Mouse (Mus musculus) T-helper 2 cell (primary cell): ENCODE data around the gene Agpat3.
"Not testable (repeated sequence)": the region's sequence is repeated elsewhere in the genome, so short reads cannot be mapped to it uniquely, and the experiment has no call there.

Experiments
- in situ Hi-C: fragments of 300-600 bp; cut with MboI, MseI; formaldehyde crosslinking; loops from one replicate; pipeline ENCODE4 v1.15.1; 2025; ENCODE audit warnings: high pct_unique_total_duplicates

Agpat3 gene

DNA sequence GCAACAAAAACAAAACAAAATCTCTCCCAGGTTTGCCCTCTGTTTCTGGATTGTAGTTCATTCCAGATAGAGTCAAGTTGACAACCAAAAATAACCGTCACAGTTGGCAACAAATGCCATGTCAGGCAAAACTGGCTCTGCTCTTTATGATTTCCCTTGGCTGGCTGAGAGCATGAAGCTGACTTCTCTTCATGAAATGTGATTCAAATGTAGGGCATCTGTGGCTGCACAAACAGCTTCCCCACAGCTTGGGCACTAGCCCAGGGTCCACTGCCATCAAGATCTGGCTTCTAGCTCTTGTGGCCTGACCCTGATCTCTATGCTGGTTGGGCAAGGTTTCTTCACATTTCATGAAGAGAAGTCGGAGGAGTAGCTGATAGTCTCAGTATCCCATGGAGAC, 9.7 kb upstream of the Agpat3 start:
- in situ Hi-C loops, result no loop called here

DNA sequence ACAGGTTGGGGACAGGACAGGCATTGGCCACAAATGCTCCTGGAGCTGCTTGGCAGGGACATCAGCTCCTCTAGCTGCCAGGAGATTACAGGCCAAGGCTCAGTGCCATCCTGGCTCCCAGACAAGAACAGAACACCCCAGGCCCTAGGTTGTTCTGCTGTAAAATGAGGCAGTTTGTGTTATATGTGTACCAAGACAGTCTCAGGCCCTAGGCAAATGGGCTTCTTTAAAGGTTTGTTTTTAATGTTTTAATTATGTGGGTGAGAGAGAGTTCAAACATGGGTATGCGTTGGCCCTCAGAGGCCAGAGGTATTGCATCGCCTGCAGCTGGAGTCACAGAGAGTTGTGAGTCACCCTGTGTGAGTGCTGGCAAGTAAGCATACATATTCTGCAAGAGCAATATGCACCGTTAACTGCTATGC, 8.0 kb upstream of the Agpat3 start:
- in situ Hi-C loops, result no loop called here

DNA sequence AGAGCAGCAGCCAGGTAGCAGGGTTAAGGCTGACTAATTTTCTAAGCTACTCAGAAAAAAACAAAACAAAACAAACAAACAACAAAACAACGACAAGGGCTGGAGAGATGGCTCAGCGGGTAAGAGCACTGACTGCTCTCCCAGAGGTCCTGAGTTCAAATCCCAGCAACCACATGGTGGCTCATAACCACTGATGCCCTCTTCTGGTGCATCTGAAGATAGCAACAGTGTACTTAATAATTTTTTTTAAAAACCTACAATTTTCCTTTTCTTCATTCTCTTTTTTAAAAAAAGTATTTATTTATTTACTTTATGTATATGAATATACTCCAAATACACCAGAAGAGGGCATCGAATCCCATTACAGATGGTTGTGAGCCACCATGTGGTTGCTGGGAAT, 6.7 kb upstream of the Agpat3 start:
- in situ Hi-C loops, result not testable (repeated sequence)

DNA sequence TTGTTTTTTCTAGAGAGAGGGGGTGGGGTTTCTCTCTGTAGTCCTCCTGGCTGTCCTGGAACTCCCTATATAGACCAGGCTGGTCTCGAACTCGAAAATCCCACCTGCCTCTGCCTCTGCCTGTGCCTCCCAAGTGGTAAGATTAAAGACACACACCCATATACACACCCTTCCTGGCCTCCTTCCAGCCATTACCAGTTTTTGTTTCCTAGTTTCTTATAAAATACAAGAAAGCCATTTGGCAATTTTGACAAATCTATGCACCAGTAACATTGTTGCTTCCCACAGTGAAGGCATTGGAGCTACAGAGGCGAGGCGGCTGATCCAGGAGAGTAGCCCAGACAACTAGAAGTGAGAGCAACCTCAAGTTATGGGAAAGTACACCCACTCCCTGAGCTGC, 6.0 kb upstream of the Agpat3 start:
- in situ Hi-C loops, result no loop called here

DNA sequence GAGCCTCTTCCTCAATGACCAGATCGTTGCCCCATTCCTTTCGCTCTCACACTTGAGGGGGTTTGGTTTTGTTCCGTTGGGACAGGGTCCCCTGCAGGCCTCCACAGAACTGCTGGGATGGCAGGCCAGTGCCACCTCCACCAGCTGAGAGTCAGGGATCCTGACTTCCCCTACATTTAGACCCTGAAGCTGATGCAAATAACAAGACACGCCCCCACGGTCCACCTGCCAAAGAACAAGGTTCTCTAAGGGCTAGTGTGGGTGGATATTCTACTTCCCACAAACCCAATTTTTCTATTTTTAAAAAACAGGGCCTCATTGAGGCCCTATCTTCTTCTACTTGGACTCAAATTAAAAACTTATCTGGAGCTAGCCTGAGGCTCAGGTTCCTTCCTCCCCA, 5.5 kb upstream of the Agpat3 start:
- in situ Hi-C loops, result no loop called here

DNA sequence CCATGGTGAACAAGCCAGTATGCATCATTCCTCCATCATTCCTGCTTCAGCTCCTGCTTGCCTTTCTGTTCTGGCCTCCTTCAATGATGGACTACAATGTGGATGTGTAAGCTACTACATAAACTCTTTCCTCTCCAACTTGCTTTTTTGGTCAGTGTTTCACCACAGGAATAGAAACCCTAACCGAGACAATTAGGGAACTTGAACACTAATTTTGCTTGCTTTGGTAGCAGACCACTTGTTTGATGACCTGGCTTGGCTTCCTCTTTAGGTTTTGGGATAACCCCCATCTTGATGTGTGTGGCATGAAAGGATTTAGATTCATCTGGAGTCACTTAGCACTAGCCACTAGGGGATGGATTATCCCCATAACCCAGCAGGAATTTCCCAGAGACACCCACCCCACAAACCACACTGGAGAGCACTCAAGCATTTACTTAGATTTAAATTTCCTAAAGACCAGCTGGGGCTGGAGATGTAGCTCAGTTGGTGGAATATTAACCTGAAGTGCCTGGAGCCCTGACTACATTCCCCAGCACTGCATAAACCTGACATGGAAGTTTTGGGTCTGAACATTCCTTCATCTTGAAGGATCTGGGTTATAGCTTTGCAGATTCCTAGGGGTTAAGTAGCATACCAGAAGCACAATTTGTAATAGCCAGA, 3.8 kb upstream of the Agpat3 start:
- in situ Hi-C loops, result no loop called here

DNA sequence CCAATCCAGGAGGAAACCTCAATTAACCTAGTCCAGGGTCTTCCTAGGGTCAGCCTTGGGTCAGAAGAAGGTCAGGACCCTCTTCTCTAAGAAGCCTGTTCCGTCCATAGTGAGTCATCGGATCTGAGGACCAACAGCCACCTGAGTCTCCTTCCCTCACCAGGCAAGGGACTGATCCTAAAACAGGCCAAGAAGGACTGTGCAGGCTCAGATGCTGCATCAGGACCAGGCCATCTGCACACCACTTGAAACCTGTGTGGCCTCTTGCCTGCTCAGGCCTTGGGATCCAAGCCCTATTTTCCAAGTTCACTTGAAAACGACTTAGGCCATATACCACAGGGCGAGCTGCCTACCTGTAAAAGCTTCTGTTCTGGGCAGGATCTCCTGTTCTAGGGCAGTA, 907 bp upstream of the Agpat3 start:
- in situ Hi-C loops, result no loop called here

DNA sequence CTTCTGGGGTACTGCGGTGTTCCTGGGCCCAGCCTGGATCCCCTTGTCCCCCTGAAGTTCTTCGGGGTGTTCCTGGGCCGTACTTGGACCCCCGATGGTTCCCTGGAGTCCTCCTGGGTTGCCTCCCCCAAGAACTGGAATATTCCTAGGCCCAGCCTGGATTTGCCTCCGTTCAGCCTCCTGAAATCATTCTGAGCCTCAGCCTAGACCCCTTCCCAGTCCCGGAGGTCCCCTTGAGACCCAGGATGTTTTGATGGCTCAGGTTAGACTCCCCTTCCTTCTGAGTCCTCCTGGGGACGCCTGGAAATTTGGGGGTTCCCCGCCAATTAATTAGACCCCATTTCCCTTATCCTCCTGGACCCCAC, 359 bp upstream of the Agpat3 start:
- in situ Hi-C loops, result no loop called here

DNA sequence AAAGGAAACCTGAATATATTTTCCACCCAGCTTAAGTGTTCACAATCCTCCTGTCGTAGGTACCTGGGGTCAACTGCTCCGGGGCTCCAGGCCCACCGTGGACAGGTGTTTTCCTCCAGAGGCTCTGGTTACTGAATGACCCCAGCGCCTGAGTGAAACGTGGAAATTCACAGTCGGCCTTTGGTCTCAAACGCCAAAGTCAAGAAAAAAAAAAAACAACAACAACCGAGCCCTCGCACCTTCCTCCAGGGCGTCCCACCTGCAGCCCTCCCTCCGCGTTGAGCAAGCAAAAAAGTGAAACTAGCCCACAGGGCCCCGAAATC, 764 bp downstream of the Agpat3 start:
- in situ Hi-C loops, result no loop called here

DNA sequence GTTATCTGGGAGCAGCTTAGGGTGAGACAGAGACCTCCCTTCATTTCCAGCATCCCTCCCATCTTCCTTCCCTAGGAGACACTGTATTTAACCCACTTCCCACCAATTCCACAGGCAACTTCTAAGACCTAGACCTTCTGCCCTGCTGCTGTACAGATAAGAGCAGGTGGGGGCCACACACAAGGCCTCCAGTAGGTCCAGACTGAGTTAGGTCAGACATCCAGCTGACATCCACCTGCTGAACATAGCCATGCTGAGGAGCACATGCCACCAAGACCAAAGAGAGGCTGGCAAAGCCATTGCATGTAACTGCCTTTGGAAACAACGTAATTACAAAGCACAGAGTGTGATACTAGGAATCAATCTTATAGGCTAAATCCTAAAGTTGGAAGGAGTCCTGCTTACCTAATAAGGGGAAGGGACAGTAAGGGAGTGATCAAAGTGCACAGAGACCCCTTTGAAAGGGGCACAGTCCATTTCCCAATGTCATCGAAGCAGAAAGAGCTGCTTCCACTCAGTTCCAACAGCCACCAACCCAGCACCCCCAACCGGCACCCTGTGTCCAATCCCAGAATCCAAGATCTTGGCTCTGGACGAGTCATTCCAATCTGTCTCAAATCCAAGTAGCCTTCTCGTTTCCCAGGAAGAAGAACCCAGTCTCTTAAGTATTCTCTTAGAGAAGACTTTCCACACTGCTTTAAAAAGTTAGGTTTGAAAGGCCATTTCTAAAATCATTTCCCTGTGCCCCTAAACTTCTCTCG, 1.3 kb downstream of the Agpat3 start:
- in situ Hi-C loops, result no loop called here

DNA sequence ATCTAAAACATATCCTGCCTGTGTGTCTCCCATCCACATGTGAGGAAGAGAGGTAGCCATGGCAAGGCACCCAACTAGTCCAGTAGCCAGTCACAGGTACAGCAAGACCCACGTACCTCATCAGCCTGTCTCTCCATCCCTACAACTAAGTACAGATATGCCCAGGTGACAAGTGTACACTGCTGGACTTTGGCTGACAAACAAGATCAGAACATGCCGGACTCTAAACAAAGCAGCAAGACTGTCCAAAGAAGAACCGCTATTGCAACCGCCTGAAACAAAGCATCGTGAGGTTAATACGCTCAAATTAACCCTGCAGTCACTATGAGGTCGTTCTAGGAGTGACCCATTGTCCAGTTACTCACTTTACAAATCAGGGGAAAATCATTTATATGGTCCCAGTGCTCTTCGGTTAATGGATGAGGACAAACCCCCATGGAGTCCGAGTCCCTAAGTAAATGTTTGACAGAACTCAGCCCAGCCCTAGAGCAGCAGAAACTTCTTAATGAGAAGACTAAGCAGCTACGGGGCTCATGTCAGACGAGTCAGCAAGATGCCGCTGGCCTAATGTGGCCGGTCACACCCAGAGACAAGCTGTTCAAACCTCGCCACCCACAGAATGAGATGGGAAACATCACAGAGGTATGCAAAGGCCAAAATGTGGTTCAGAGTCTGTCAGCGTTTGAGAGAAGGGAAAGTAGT, 2.7 kb downstream of the Agpat3 start:
- in situ Hi-C loops, result no loop called here

DNA sequence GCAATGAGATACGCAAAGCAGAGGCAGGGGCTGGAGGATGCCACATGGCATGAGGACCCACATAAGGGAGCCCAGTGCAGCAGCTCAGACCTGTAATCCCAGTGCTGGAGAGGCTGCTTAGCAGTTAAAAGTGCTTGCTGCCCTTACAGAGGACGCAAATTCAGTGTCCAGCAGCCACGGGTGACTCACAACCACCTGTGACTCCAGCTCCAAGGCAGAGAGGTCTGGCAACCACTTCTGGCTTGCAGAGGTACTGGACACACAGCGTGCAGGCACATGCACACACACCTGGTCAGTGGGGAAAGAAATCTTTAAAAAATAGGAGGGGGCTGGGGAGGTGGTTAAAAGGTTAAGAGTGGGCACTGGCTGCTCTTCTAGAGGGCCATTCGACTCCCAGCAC, 4.1 kb downstream of the Agpat3 start:
- in situ Hi-C loops, result no loop called here

DNA sequence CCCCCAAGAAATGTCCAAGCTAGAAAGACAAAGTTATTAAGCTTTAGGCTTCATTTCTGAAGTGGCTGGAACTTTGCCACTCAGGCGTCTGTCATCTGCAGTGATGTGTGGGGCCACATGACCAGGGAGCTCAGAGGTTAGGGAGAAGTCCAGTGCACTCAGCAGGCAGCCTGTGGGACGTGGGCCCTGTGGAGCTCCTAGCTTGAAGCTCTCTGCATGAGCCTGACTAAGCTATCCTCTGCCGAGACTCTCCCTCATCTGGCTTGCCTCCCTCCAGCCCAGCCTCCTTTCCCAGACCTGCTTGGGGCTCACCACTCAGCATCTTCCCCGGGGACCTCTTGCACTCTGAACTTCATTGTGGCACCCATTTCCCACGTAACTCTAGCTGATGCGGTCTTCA, 4.8 kb downstream of the Agpat3 start:
- in situ Hi-C loops, result no loop called here

DNA sequence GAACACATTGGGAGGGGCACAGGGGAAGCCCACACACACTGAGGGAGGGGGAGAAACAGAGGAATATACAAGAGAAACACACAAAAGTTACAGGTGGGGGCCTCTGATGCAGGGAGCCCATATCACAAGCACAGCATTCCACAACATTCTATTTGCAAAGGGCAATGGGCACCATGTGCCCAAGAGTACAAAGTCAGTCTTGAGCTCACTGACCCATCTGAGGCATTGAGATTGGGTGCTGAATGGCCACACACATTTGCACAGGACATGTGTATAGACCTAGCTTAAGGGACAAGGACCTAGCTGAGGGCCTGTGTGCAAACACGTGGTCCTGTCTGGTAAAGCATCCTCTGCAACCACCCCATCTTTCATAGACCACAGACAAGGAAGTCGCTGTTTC, 6.8 kb downstream of the Agpat3 start:
- in situ Hi-C loops, result no loop called here

DNA sequence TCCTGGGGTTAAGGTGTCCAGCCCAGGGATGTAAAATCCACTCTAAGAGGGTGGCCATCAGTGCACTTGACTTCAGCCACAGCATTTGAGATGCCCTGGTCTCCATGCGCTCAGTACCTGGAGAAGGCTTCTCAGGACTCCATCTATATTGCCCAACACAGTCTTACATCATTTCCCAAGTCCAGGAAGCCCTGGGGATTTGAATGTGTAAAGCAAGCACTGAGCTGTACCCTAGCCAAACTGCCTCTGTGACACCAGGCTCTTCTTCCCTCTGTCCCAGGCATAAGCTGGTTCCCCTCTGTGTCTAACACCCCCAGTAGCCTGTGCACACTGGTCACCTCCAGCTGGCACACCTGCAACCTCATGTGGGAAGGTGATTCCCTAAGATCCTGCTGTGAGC, 10.2 kb downstream of the Agpat3 start:
- in situ Hi-C loops, result no loop called here

DNA sequence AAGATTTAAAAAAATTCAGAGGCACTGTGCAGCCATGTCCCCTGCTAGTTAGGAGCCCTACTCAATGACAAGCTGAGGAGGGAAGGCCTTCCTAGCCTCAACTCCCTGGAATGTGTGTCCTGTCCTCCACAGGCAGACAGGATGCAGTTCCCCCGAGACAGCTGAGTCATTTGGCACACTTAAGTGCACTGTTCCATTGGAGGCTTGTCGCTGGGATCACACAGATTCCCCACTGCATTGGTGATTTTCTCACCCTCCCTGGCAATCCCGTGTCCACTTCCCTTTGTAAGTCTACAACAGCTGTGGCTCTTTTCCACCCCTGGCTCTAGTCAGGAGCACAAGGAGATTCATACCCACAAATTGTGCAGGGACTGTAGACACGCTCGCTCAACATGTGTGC, 14.1 kb downstream of the Agpat3 start:
- in situ Hi-C loops, result no loop called here

DNA sequence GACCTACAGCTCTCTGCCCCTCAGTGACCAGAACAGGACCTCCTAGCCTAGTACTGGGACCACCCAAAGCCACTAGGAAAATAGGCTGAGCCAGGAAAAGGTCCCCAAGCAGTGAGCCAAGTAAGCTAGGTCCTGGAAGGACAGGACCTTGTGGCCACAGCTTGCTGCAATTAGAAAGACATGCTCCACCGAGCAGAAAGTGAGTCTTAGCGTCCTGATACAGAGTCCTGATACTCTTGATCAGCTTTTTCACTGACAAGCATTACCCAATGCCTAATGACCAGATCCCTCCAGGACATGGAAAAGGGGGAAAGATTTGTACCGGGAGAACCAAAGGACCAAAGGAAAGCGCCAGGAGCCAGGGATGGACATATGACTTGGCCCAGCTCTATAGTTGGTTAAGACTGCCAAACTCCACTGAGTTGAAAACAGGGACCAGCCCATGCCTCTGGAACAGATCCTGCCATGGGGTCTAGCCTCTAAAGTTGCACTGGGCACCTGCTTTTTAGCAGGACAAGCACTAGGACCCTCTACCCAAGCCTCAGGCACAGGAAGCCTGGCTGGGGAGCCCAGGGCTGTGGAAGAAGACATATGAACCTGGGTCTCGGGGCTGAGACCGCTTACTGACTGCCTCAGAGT, 17.2 kb downstream of the Agpat3 start:
- in situ Hi-C loops, result loop anchor here (5.0 kb wide), 1 partner anchor 58 kb away; no protein-coding TSS in a partner anchor

DNA sequence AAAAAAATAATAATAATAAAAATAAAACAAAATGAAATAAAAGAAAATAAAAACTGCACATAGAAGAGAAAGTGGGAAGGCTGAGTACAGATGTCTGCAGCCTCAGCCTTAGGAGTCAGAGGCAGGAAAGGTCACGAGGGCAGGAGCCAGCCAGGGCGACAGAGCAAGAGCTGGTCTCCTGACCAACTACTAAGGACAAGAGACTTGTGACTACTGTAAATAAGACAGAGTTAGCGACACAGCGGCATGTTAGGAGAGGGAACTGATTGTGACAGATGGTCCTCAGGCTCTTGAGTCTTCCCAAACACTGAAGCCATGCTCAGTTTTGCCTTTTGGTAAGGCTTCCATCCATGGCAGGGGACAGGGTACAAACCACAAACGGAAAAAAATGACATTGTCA, 20.7 kb downstream of the Agpat3 start:
- in situ Hi-C loops, result loop anchor here (5.0 kb wide), 1 partner anchor 54 kb away; no protein-coding TSS in a partner anchor

DNA sequence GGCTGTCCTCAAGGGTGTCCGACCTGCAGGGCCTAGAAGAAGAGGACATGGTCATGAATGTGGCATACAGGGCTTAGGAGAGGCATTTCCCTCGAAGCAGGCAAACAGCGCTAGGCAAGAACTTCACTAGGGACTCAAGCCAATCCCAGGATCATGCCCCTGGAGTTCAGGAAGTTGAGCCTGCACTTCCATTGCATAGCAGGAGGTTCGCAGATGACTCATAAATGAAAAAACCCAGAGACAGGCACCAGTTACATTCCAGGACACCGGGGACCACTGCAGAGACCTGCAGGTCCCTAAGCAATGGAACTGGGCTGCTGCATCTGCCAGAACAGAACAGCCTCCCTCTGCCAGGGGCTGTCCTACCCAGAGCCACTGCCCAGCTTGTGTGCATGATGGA, 23.0 kb downstream of the Agpat3 start:
- in situ Hi-C loops, result no loop called here

DNA sequence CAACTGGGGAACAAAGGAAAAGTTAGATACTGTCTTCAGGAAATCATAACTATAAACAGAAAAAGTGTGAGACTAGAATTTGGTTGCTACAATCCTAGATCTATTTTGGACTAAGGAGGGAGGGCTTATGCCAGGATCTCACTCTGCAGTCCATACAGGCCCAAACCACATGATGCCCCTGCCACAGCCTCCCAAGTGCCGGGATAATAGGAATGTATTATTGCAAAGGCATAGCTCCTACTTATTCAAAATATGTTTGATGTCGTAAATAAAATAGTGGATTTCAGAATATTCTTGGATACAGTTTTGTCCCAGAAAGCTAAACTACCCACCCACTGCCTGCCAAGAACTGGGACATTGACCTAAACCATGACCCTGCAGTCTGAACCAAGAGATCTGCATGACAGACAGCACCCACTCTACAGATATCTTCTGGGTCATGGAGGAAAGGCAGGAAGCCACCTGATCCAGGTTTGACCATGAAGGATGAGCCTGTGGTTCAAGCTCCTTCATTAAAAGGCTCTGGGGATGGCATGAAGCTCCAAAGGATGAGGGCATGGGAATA, 24.2 kb downstream of the Agpat3 start:
- in situ Hi-C loops, result no loop called here

DNA sequence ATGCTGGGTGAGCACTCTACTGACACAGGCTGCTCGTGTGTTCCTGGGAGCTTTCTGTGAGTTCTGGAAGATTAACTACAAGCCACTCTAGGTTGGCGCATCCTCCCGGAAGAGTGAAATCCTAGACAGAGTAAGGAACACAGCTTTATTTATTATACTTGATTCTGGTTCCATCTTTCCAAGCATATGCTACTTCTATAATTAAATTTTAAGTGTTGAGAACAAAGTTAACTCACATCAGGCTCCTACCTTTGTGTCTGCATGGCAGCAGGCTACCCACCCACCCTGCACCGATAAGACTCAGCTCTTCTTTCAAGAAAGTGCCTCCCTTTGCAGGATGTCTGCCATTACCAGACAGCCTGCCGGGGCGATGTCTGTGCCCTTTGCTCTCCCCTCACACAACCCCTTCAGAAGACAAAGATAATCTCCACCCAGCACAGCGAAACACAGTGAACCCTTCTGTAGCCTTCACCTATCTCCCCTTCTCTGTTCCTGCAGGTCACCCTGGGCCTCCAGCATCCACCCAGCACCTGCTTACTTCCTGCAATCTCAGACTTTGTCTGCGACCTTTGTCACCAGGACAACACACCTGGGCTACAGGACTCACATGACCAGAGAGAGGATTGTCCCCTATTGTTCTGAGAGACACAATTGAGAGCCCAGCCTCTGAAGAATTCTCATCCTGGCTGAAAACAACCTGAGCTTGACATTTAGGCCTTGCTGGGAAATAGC, 26.2 kb downstream of the Agpat3 start:
- in situ Hi-C loops, result no loop called here
